16 mouse cellular contexts compared by ENCODE assay signal in genomic region chr3:63394424-63394941, GRCm38 (mm10).
"Had no signal": no experiment of that assay in that cellular context is flagged by ENCODE, and none has a peak within 500 bp of the region (broad histone marks: within the 10 kb centered on the region; RNA-seq: fewer than 3 reads in every experiment).

No protein-coding gene starts in this region.

- H3K9me3 ChIP-seq: kidney, embryonic 15.5 days; limb, embryonic 10.5 days; liver, embryonic 13.5 days; midbrain, embryonic 12.5 days; neural tube, embryonic 13.5 days; stomach, embryonic 15.5 days had no signal

- DNase-seq: kidney, adult 2 months; kidney, postnatal 14 days; liver, embryonic 13.5 days; liver, postnatal 0 days; retina, postnatal 1 day; right cerebral cortex, postnatal 4 days; spleen, adult 18-20 months; thymus, postnatal 36 days had no signal

- H3K27me3 ChIP-seq: kidney, embryonic 15.5 days; liver, embryonic 13.5 days; midbrain, embryonic 12.5 days; neural tube, embryonic 13.5 days; stomach, embryonic 15.5 days had no signal

- H3K4me3 ChIP-seq: kidney, embryonic 15.5 days; left cerebral cortex, adult 2 months; limb, embryonic 10.5 days; liver, embryonic 13.5 days; midbrain, embryonic 12.5 days; neural tube, embryonic 13.5 days; stomach, embryonic 15.5 days had no signal

- H3K36me3 ChIP-seq: kidney, embryonic 15.5 days; limb, embryonic 10.5 days; liver, embryonic 13.5 days; midbrain, embryonic 12.5 days; neural tube, embryonic 13.5 days; stomach, embryonic 15.5 days had no signal

- H3K4me2 ChIP-seq: kidney, embryonic 15.5 days; liver, embryonic 13.5 days; midbrain, embryonic 12.5 days; neural tube, embryonic 13.5 days; stomach, embryonic 15.5 days had no signal

- ATAC-seq: intestine, embryonic 16.5 days; liver, postnatal 0 days; midbrain, embryonic 16.5 days had no signal

- H3K27ac ChIP-seq: kidney, embryonic 15.5 days; left cerebral cortex, adult 2 months; limb, embryonic 10.5 days; liver, embryonic 13.5 days; midbrain, embryonic 12.5 days; neural tube, embryonic 13.5 days; stomach, embryonic 15.5 days had no signal

- H3K9ac ChIP-seq: kidney, embryonic 15.5 days; liver, embryonic 13.5 days; liver, postnatal 0 days; midbrain, embryonic 12.5 days; neural tube, embryonic 13.5 days; stomach, embryonic 15.5 days had no signal

- H3K4me1 ChIP-seq: kidney, embryonic 15.5 days; limb, embryonic 10.5 days; liver, embryonic 13.5 days; midbrain, embryonic 12.5 days; neural tube, embryonic 13.5 days; stomach, embryonic 15.5 days had no signal
